Mouse (Mus musculus) right cerebral cortex, postnatal 10 days (tissue): ENCODE results near the gene Nsun2.

Source experiments
- DNase-seq, 2 experiments: peaks; one replicate each; pipeline ENCODE4 v3.0.0; 2021; ENCODE audit warnings: low spot score in 2 of 2

Nsun2 gene

GRCm38 (mm10) chr13:69636375-69636774 is 102.8 kb downstream of the Nsun2 start:
- no peak for DNase-seq

GRCm38 (mm10) chr13:69636816-69637215 is 103.3 kb downstream of the Nsun2 start:
- DNase-seq = peak in 1 of 2 experiments; percentile 17

- peak in 1 of 2 experiments; percentile 9 for DNase-seq
Observed at GRCm38 (mm10) chr13:69637657-69638056, 104.1 kb downstream of the Nsun2 start.

GRCm38 (mm10) chr13:69638108-69638626 is 104.6 kb downstream of the Nsun2 start:
- DNase-seq = no peak

GRCm38 (mm10) chr13:69639251-69639650 is 105.7 kb downstream of the Nsun2 start:
- DNase-seq = peak in 1 of 2 experiments; percentile 11

GRCm38 (mm10) chr13:69640126-69640525 is 106.6 kb downstream of the Nsun2 start:
- DNase-seq = peak in 1 of 2 experiments; percentile 7

- peak in 1 of 2 experiments; percentile 8 for DNase-seq
Observed at GRCm38 (mm10) chr13:69640541-69640940, 107.0 kb downstream of the Nsun2 start.

- DNase-seq = peak in 1 of 2 experiments; percentile 9
Observed at GRCm38 (mm10) chr13:69641017-69641416, 107.5 kb downstream of the Nsun2 start.

- DNase-seq = peak in 1 of 2 experiments; percentile 9
Observed at GRCm38 (mm10) chr13:69642656-69643216, 109.2 kb downstream of the Nsun2 start.

- no peak for DNase-seq
Observed at GRCm38 (mm10) chr13:69643937-69644336, 110.4 kb downstream of the Nsun2 start.

- DNase-seq = peak in 1 of 2 experiments; percentile 9
Observed at GRCm38 (mm10) chr13:69644427-69645166, 111.1 kb downstream of the Nsun2 start.

- DNase-seq = peak in 1 of 2 experiments; percentile 17
Observed at GRCm38 (mm10) chr13:69645694-69646423, 112.3 kb downstream of the Nsun2 start.

GRCm38 (mm10) chr13:69646481-69646880 is 112.9 kb downstream of the Nsun2 start:
- peak in 1 of 2 experiments; percentile 11 for DNase-seq

- DNase-seq = no peak
Observed at GRCm38 (mm10) chr13:69654508-69654907, 121.0 kb downstream of the Nsun2 start.

GRCm38 (mm10) chr13:69672121-69672520 is 138.6 kb downstream of the Nsun2 start:
- DNase-seq = peak in 1 of 2 experiments; percentile 22

GRCm38 (mm10) chr13:69672565-69672964 is 139.0 kb downstream of the Nsun2 start:
- peak in 1 of 2 experiments; percentile 21 for DNase-seq

- DNase-seq = peak in 1 of 2 experiments; percentile 15
Observed at GRCm38 (mm10) chr13:69673197-69673920, 139.8 kb downstream of the Nsun2 start.

GRCm38 (mm10) chr13:69673921-69674618 is 140.5 kb downstream of the Nsun2 start:
- DNase-seq = peak in 1 of 2 experiments; percentile 13
